Mouse (Mus musculus): ENCODE data around the gene Ccdc90b. TPM values are rescaled to one million over a fixed set of nuclear protein-coding genes. Genes with fewer than 3 reads are reported as not detected.

Gene Ccdc90b
- total RNA-seq, 4 experiments from 2014 or later: 19.6 to 24.4 (median 22.1) TPM

Other genes starting within 250 kb of the Ccdc90b start
- under 1 TPM; 0.46 to 0.80 (median 0.68) TPM for gene Ankrd42, start 76.0 kb downstream of the Ccdc90b start, total RNA-seq (2022)
- gene Pcf11, start 108.8 kb downstream of the Ccdc90b start, total RNA-seq (2022): 10 to 100 TPM; 17.4 to 20.1 (median 18.4) TPM
- 10 to 100 TPM in 1 of 4 experiments, 1 to 10 TPM in 3; 2.9 to 12.1 (median 5.6) TPM for gene Rab30, start 180.5 kb downstream of the Ccdc90b start, total RNA-seq (2022)